Mouse (Mus musculus): ENCODE measurements around the gene Ablim2.
A peak's percentile ranks its signal among the peaks of the same experiment; 100 is the strongest.

Ablim2 gene

GRCm38 (mm10) chr5:35770246-35770645, 12.6 kb downstream of the Ablim2 start:
- no peak for DNase-seq (ENCODE audit: low read depth)

- DNase-seq (ENCODE audit: low read depth), result peak; percentile 9
Observed at GRCm38 (mm10) chr5:35770891-35771663, 13.4 kb downstream of the Ablim2 start.

- DNase-seq (ENCODE audit: low read depth), result peak; percentile 31
Observed at GRCm38 (mm10) chr5:35773274-35774136, 15.8 kb downstream of the Ablim2 start.

- no peak for DNase-seq (ENCODE audit: low read depth)
Observed at GRCm38 (mm10) chr5:35774137-35774424, 16.4 kb downstream of the Ablim2 start.

- DNase-seq (ENCODE audit: low read depth), result no peak
Observed at GRCm38 (mm10) chr5:35781116-35781515, 23.4 kb downstream of the Ablim2 start.

GRCm38 (mm10) chr5:35782648-35783180, 25.0 kb downstream of the Ablim2 start:
- DNase-seq (ENCODE audit: low read depth), result no peak

- no peak for DNase-seq (ENCODE audit: low read depth)
Observed at GRCm38 (mm10) chr5:35785853-35786252, 28.2 kb downstream of the Ablim2 start.

GRCm38 (mm10) chr5:35787847-35788246, 30.2 kb downstream of the Ablim2 start:
- DNase-seq (ENCODE audit: low read depth), result no peak

- DNase-seq (ENCODE audit: low read depth), result no peak
Observed at GRCm38 (mm10) chr5:35788719-35789118, 31.0 kb downstream of the Ablim2 start.

- no peak for DNase-seq (ENCODE audit: low read depth)
Observed at GRCm38 (mm10) chr5:35789697-35790096, 32.0 kb downstream of the Ablim2 start.

- no peak for DNase-seq (ENCODE audit: low read depth)
Observed at GRCm38 (mm10) chr5:35790387-35791065, 32.8 kb downstream of the Ablim2 start.

GRCm38 (mm10) chr5:35793971-35794370, 36.3 kb downstream of the Ablim2 start:
- DNase-seq (ENCODE audit: low read depth), result no peak

GRCm38 (mm10) chr5:35794942-35795341, 37.3 kb downstream of the Ablim2 start:
- DNase-seq (ENCODE audit: low read depth), result no peak

GRCm38 (mm10) chr5:35795481-35796048, 37.9 kb downstream of the Ablim2 start:
- peak; percentile 79 for DNase-seq (ENCODE audit: low read depth)

- DNase-seq (ENCODE audit: low read depth), result no peak
Observed at GRCm38 (mm10) chr5:35796136-35796535, 38.5 kb downstream of the Ablim2 start.

- no peak for DNase-seq (ENCODE audit: low read depth)
Observed at GRCm38 (mm10) chr5:35799090-35799489, 41.4 kb downstream of the Ablim2 start.

GRCm38 (mm10) chr5:35803416-35803815, 45.7 kb downstream of the Ablim2 start:
- no peak for DNase-seq (ENCODE audit: low read depth)

GRCm38 (mm10) chr5:35804685-35805084, 47.0 kb downstream of the Ablim2 start:
- no peak for DNase-seq (ENCODE audit: low read depth)

- DNase-seq (ENCODE audit: low read depth), result no peak
Observed at GRCm38 (mm10) chr5:35805209-35805608, 47.5 kb downstream of the Ablim2 start.

- DNase-seq (ENCODE audit: low read depth), result no peak
Observed at GRCm38 (mm10) chr5:35807018-35807417, 49.3 kb downstream of the Ablim2 start.

GRCm38 (mm10) chr5:35810526-35810925, 52.8 kb downstream of the Ablim2 start:
- no peak for DNase-seq (ENCODE audit: low read depth)

GRCm38 (mm10) chr5:35811639-35812295, 54.1 kb downstream of the Ablim2 start:
- DNase-seq (ENCODE audit: low read depth), result no peak
